Comparison of ENCODE assay signal across 9 mouse cellular contexts in genomic region chr17:28332915-28333546, GRCm38 (mm10). TPM values are rescaled to one million over a fixed set of nuclear protein-coding genes. Genes with fewer than 3 reads are reported as not detected.
A peak's percentile ranks its signal among the peaks of the same experiment; 100 is the strongest.
DNase-seq lines count a peak whose midpoint lies in the region; ATAC-seq and TF ChIP-seq lines count a peak whose summit lies in the region.
"Had no signal": no experiment of that assay in that cellular context is flagged by ENCODE, and none has a peak within 500 bp of the region (broad histone marks: within the 10 kb centered on the region; RNA-seq: fewer than 3 reads in every experiment).

No protein-coding gene starts in this region.

- H3K4me3 ChIP-seq in heart, embryonic 13.5 days: no peak overlapping the region
- H3K4me3 ChIP-seq in CH12.LX (replicated peaks in 1 of 3; ENCODE audit: low read depth in 2 of 3, low read length in 2 of 3, poor library complexity in 1 of 3): no peak overlapping the region
- no peak overlapping the region for H3K4me3 ChIP-seq in embryonic facial prominence, embryonic 11.5 days (ENCODE audit: low read depth, low read length)
- H3K4me3 ChIP-seq in liver, embryonic 12.5 days: no peak overlapping the region

- H3K79me2 ChIP-seq in CH12.LX (replicated peaks; ENCODE audit: control insufficient read depth, extremely low read depth, insufficient read depth, poor library complexity, severe bottlenecking): peaks cover 15% of the 10 kb centered on the region

- dilution Hi-C loops in CH12.LX (cut with MboI; ENCODE audit: extremely low pct_ligation_motif_present, extremely low pct_unique_long_range_greater_than_20kb, low sequenced_read_pairs): no loop called here

- DNase-seq in heart, postnatal 36 days: no peak
- no peak for DNase-seq in CH12.LX (ENCODE audit: extremely low read depth)
- peak; percentile 47 for DNase-seq in embryonic facial prominence, embryonic 11.5 days (ENCODE audit: low spot score)
- DNase-seq in right cerebral cortex, postnatal 10 days (ENCODE audit: low spot score in 2 of 2): no peak
- DNase-seq in left cerebral cortex, adult 9 months (ENCODE audit: low spot score in 2 of 2): no peak
- DNase-seq: left cerebral cortex, postnatal 4 days had no signal

- no peak for TF ChIP-seq POLR2A in CH12.LX (IDR thresholded peaks at IDR 0.05; ENCODE audit: low read depth, low read length)

- intact Hi-C loops in heart, postnatal 36 days (cut with DNase I): no loop called here

- no peak for TF ChIP-seq RAD21 in CH12.LX (IDR thresholded peaks at IDR 0.05; ENCODE audit: low read depth, low read length)

- in situ Hi-C loops in CH12.LX (cut with MboI; ENCODE audit: low pct_ligation_motif_present, low pct_unique_long_range_greater_than_20kb, low sequenced_read_pairs): no loop called here

- WGBS in heart, embryonic 13.5 days: 51% methylated on average over 31 of the region's 31 CpGs
- 61% methylated on average over 31 of the region's 31 CpGs for WGBS in embryonic facial prominence, embryonic 11.5 days
- WGBS in liver, embryonic 12.5 days (ENCODE audit: insufficient replicate concordance): 43% methylated on average over 31 of the region's 31 CpGs

- no peaks in the 10 kb centered on the region for H3K27me3 ChIP-seq in heart, embryonic 13.5 days (replicated peaks)
- peaks cover 33% of the 10 kb centered on the region for H3K27me3 ChIP-seq in CH12.LX (replicated peaks)
- no peaks in the 10 kb centered on the region for H3K27me3 ChIP-seq in embryonic facial prominence, embryonic 11.5 days (ENCODE audit: control insufficient read depth, insufficient read depth, low read length)
- H3K27me3 ChIP-seq in liver, embryonic 12.5 days (replicated peaks): peaks cover 14% of the 10 kb centered on the region

- ATAC-seq in heart, embryonic 13.5 days (ENCODE audit: extremely low read depth, insufficient number of reproducible peaks, low FRiP score, low TSS enrichment): 0 out of 2 replicates have a peak, but pooled peaks have one; percentile 6
- ATAC-seq in embryonic facial prominence, embryonic 11.5 days (replicated peaks; ENCODE audit: insufficient number of reproducible peaks, low FRiP score, low TSS enrichment, low read depth): no peak
- ATAC-seq in liver, embryonic 12.5 days: no peak
- ATAC-seq in erythroblast, adult 5-6 weeks (replicated peaks; ENCODE audit: low FRiP score, poor library complexity, severe bottlenecking): no peak

- H3K27ac ChIP-seq in heart, embryonic 13.5 days (replicated peaks): peak overlapping the region; percentile 42; the same call in 1 of the 2 replicates
- no peak overlapping the region for H3K27ac ChIP-seq in CH12.LX (ENCODE audit: insufficient read depth, low read depth)
- H3K27ac ChIP-seq in embryonic facial prominence, embryonic 11.5 days (replicated peaks; ENCODE audit: low read depth, low read length): no peak overlapping the region
- H3K27ac ChIP-seq in liver, embryonic 12.5 days: peak overlapping the region; percentile 53; the same call in 1 of the 2 replicates

- peak overlapping the region; percentile 69 for H3K9ac ChIP-seq in heart, embryonic 13.5 days
- no peak overlapping the region for H3K9ac ChIP-seq in CH12.LX (ENCODE audit: insufficient read depth, low read depth)
- 0 out of 2 replicates have a peak overlapping the region, but pooled peaks have one; percentile 2 for H3K9ac ChIP-seq in embryonic facial prominence, embryonic 11.5 days (replicated peaks; ENCODE audit: low read length)
- no peak overlapping the region for H3K9ac ChIP-seq in liver, embryonic 12.5 days

- peak overlapping the region; percentile 8 for H3K4me2 ChIP-seq in heart, embryonic 13.5 days
- no peak overlapping the region for H3K4me2 ChIP-seq in CH12.LX (ENCODE audit: insufficient read depth, low read depth, poor library complexity, severe bottlenecking)
- no peak overlapping the region for H3K4me2 ChIP-seq in embryonic facial prominence, embryonic 11.5 days (ENCODE audit: low read depth, low read length)
- H3K4me2 ChIP-seq in liver, embryonic 12.5 days: 0 out of 2 replicates have a peak overlapping the region, but pooled peaks have one; percentile 1

- TF ChIP-seq EP300 in CH12.LX (IDR thresholded peaks at IDR 0.05; ENCODE audit: low read length): no peak

- no peaks in the 10 kb centered on the region for H3K9me3 ChIP-seq in heart, embryonic 13.5 days
- H3K9me3 ChIP-seq in CH12.LX (replicated peaks; ENCODE audit: low read length): no peaks in the 10 kb centered on the region
- no peaks in the 10 kb centered on the region for H3K9me3 ChIP-seq in embryonic facial prominence, embryonic 11.5 days (replicated peaks; ENCODE audit: control insufficient read depth, low read length)
- no peaks in the 10 kb centered on the region for H3K9me3 ChIP-seq in liver, embryonic 12.5 days (replicated peaks)

- peaks cover 85% of the 10 kb centered on the region for H3K36me3 ChIP-seq in heart, embryonic 13.5 days
- peaks cover 26 to 29% of the 10 kb centered on the region in 2 experiments for H3K36me3 ChIP-seq in CH12.LX (replicated peaks in 1 of 2; ENCODE audit: control insufficient read depth in 1 of 2, insufficient read depth in 1 of 2, low read length in 1 of 2)
- peaks cover 6% of the 10 kb centered on the region; the same call in 1 of the 2 replicates for H3K36me3 ChIP-seq in embryonic facial prominence, embryonic 11.5 days (replicated peaks; ENCODE audit: control insufficient read depth, insufficient read depth, low read depth, low read length)
- peaks cover 72% of the 10 kb centered on the region for H3K36me3 ChIP-seq in liver, embryonic 12.5 days

- TF ChIP-seq CTCF in CH12.LX (conservative IDR thresholded peaks at IDR 0.05 in 1 of 2, IDR thresholded peaks at IDR 0.05 in 1 of 2; ENCODE audit: low read depth in 2 of 2, low read length in 2 of 2): no peak

- H3K4me1 ChIP-seq in heart, embryonic 13.5 days: peaks cover 52% of the 10 kb centered on the region
- peaks cover 9 to 33% of the 10 kb centered on the region in 2 experiments for H3K4me1 ChIP-seq in CH12.LX (ENCODE audit: control insufficient read depth in 1 of 2, insufficient read depth in 2 of 2)
- peaks cover 4% of the 10 kb centered on the region for H3K4me1 ChIP-seq in embryonic facial prominence, embryonic 11.5 days (ENCODE audit: control insufficient read depth, insufficient read depth, low read length)
- peaks cover 43% of the 10 kb centered on the region for H3K4me1 ChIP-seq in liver, embryonic 12.5 days

TF ChIP-seq in CH12.LX, 34 proteins besides CTCF, POLR2A, EP300 and RAD21:
- no peak for TF ChIP-seq E2F4 (IDR thresholded peaks at IDR 0.05; ENCODE audit: insufficient replicate concordance, low read depth, low read length)
- TF ChIP-seq BHLHE40 (IDR thresholded peaks at IDR 0.05; ENCODE audit: low read depth, low read length): 0 out of 2 replicates have a peak, but pooled peaks have one; percentile 22
TF ChIP-seq in CH12.LX: peak in this region for 1.

RNA-seq across cellular contexts. Expression of gene Rpl10a, which starts 4.8 kb away (rescaled TPM):
- 389 and 419 TPM in 2 replicates for polyA plus RNA-seq in heart, embryonic 13.5 days (2015; fragmentation: Nextera tagmentation; extraction: Ambion mirVana)
- total RNA-seq in heart, postnatal 36 days (2021): 100 to 1,000 TPM; 392 TPM
- total RNA-seq in CH12.LX (2012; rRNA removed): 3,510 and 4,144 TPM in 2 replicates
- 2,222 and 3,467 TPM in 2 replicates for total RNA-seq in CH12.LX (2014; rRNA removed)
- polyA plus RNA-seq in CH12.LX (2012; ENCODE audit: insufficient read length, low read depth): 1,605 and 1,846 TPM in 2 replicates
- polyA plus RNA-seq in embryonic facial prominence, embryonic 11.5 days (2014; fragmentation: Nextera tagmentation; extraction: Ambion mirVana): 562 and 613 TPM in 2 replicates
- polyA plus RNA-seq in liver, embryonic 12.5 days (2016; fragmentation: Nextera tagmentation; extraction: Ambion mirVana): 472 and 487 TPM in 2 replicates
- total RNA-seq in erythroblast, adult 5-6 weeks (2015; ENCODE audit: low replicate concordance): 515 and 525 TPM in 2 replicates
- 92.4 and 200 TPM in 2 replicates for total RNA-seq in erythroblast, adult 5-6 weeks (2017; ENCODE audit: low replicate concordance)

RNA-seq across cellular contexts. Expression of gene Tead3, which starts 17.6 kb away (rescaled TPM):
- polyA plus RNA-seq in heart, embryonic 13.5 days (2015; fragmentation: Nextera tagmentation; extraction: Ambion mirVana): 5.9 and 7.3 TPM in 2 replicates
- 10 to 100 TPM; 12.9 to 16.6 TPM for total RNA-seq in heart, postnatal 36 days (2021)
- total RNA-seq in CH12.LX (2012; rRNA removed) (0.17 and 0.42 TPM in 2 replicates), CH12.LX (2014; rRNA removed) (not detected in 2 replicates)
- polyA plus RNA-seq in CH12.LX (2012; ENCODE audit: insufficient read length, low read depth): 0.08 TPM in 1 of 2 replicates, not detected in the other
- polyA plus RNA-seq in embryonic facial prominence, embryonic 11.5 days (2014; fragmentation: Nextera tagmentation; extraction: Ambion mirVana): 8.6 and 9.0 TPM in 2 replicates
- 1.9 and 2.0 TPM in 2 replicates for polyA plus RNA-seq in liver, embryonic 12.5 days (2016; fragmentation: Nextera tagmentation; extraction: Ambion mirVana)
- not detected in 2 replicates for total RNA-seq in erythroblast, adult 5-6 weeks (2015; ENCODE audit: low replicate concordance)
- total RNA-seq in erythroblast, adult 5-6 weeks (2017; ENCODE audit: low replicate concordance): not detected in 2 replicates

RNA-seq across cellular contexts. Expression of gene Fance, which starts 19.7 kb away (rescaled TPM):
- 19.3 and 22.2 TPM in 2 replicates for polyA plus RNA-seq in heart, embryonic 13.5 days (2015; fragmentation: Nextera tagmentation; extraction: Ambion mirVana)
- total RNA-seq in heart, postnatal 36 days (2021): 10 to 100 TPM; 10.9 to 17.3 TPM
- total RNA-seq in CH12.LX (2012; rRNA removed) (26.9 and 29.6 TPM in 2 replicates), CH12.LX (2014; rRNA removed) (11.4 and 17.4 TPM in 2 replicates)
- polyA plus RNA-seq in CH12.LX (2012; ENCODE audit: insufficient read length, low read depth): 35.8 and 37.9 TPM in 2 replicates
- 18.8 and 21.2 TPM in 2 replicates for polyA plus RNA-seq in embryonic facial prominence, embryonic 11.5 days (2014; fragmentation: Nextera tagmentation; extraction: Ambion mirVana)
- 18.8 and 22.1 TPM in 2 replicates for polyA plus RNA-seq in liver, embryonic 12.5 days (2016; fragmentation: Nextera tagmentation; extraction: Ambion mirVana)
- 23.1 TPM in 1 of 2 replicates, not detected in the other for total RNA-seq in erythroblast, adult 5-6 weeks (2015; ENCODE audit: low replicate concordance)
- 0.68 and 8.4 TPM in 2 replicates for total RNA-seq in erythroblast, adult 5-6 weeks (2017; ENCODE audit: low replicate concordance)

RNA-seq across cellular contexts. Expression of gene Tulp1, which starts 32.0 kb away (rescaled TPM):
- polyA plus RNA-seq in heart, embryonic 13.5 days (2015; fragmentation: Nextera tagmentation; extraction: Ambion mirVana): 4.1 TPM in 2 replicates
- not detected for total RNA-seq in heart, postnatal 36 days (2021)
- total RNA-seq in CH12.LX (2012; rRNA removed) (0.17 TPM in 1 of 2 replicates, not detected in the other), CH12.LX (2014; rRNA removed) (not detected in 2 replicates)
- not detected in 2 replicates for polyA plus RNA-seq in CH12.LX (2012; ENCODE audit: insufficient read length, low read depth)
- 3.4 and 3.6 TPM in 2 replicates for polyA plus RNA-seq in embryonic facial prominence, embryonic 11.5 days (2014; fragmentation: Nextera tagmentation; extraction: Ambion mirVana)
- polyA plus RNA-seq in liver, embryonic 12.5 days (2016; fragmentation: Nextera tagmentation; extraction: Ambion mirVana): 1.4 and 1.6 TPM in 2 replicates
- not detected in 2 replicates for total RNA-seq in erythroblast, adult 5-6 weeks (2015; ENCODE audit: low replicate concordance)
- total RNA-seq in erythroblast, adult 5-6 weeks (2017; ENCODE audit: low replicate concordance): 0.28 TPM in 1 of 2 replicates, not detected in the other

Comparison
In these comparisons a context has a peak if more than half of its experiments do, and no peak if none do; other contexts are left out.
1. H3K27ac ChIP-seq: peak in heart, embryonic 13.5 days (single experiment) and liver, embryonic 12.5 days (single experiment); none in CH12.LX (single experiment) and embryonic facial prominence, embryonic 11.5 days (single experiment).
2. H3K4me2 ChIP-seq: peak in heart, embryonic 13.5 days (single experiment) and liver, embryonic 12.5 days (single experiment); none in CH12.LX (single experiment) and embryonic facial prominence, embryonic 11.5 days (single experiment).
3. H3K9ac ChIP-seq: peak in heart, embryonic 13.5 days (single experiment) and embryonic facial prominence, embryonic 11.5 days (single experiment); none in CH12.LX (single experiment) and liver, embryonic 12.5 days (single experiment).